Mouse (Mus musculus): ENCODE results near the gene Nos1. TPM values are rescaled to one million over a fixed set of nuclear protein-coding genes. Genes with fewer than 3 reads are reported as not detected.
A peak's percentile ranks its signal among the peaks of the same experiment; 100 is the strongest.

Gene Nos1
- polyA plus RNA-seq, 1 experiment from 2014 or later, result 0.89 TPM

- Histone ChIP-seq H3K9ac (ENCODE audit: low read depth, low read length) (peak within 1 kb of the TSS; percentile 92), H3K4me3 (ENCODE audit: low read length) (peak within 1 kb of the TSS; percentile 98), H3K9me3 (ENCODE audit: control insufficient read depth, low read length) (no peaks in the 10 kb centered on the region), H3K27me3 (replicated peaks; ENCODE audit: control insufficient read depth, insufficient read depth, low read length) (no peaks in the 10 kb centered on the region), H3K4me1 (ENCODE audit: control insufficient read depth, insufficient read depth, low read length) (peaks cover 28% of the 10 kb centered on the region), H3K27ac (ENCODE audit: low read length) (peak within 1 kb of the TSS; percentile 79), H3K36me3 (ENCODE audit: control insufficient read depth, insufficient read depth, low read length) (peaks cover 6% of the 10 kb centered on the region; the same call in 1 of the 2 replicates), H3K4me2 (ENCODE audit: low read depth, low read length) (peak within 1 kb of the TSS; percentile 84)
- ATAC-seq, result peak; percentile 91
- WGBS, result under 1% methylated on average over 85 of the region's 88 CpGs
Measured at GRCm38 (mm10) chr5:117976657-117977500, 196.0 kb downstream of the Nos1 start, which contains the start of gene Fbxo21. Fbxo21 (plus strand) TSS chr5:117976730.

GRCm38 (mm10) chr5:117977501-117978158 lies 196.8 kb downstream of the Nos1 start:
- no peak for ATAC-seq
- Histone ChIP-seq H3K36me3 (ENCODE audit: control insufficient read depth, insufficient read depth, low read length) (peaks cover 8% of the 10 kb centered on the region; the same call in 1 of the 2 replicates), H3K27me3 (replicated peaks; ENCODE audit: control insufficient read depth, insufficient read depth, low read length) (no peaks in the 10 kb centered on the region), H3K4me2 (ENCODE audit: low read depth, low read length) (peak overlapping the region; percentile 84), H3K27ac (ENCODE audit: low read length) (peak overlapping the region; percentile 79; the same call in 1 of the 2 replicates), H3K4me3 (ENCODE audit: low read length) (peak overlapping the region; percentile 98), H3K9me3 (ENCODE audit: control insufficient read depth, low read length) (no peaks in the 10 kb centered on the region), H3K9ac (ENCODE audit: low read depth, low read length) (peak overlapping the region; percentile 92), H3K4me1 (ENCODE audit: control insufficient read depth, insufficient read depth, low read length) (peaks cover 28% of the 10 kb centered on the region)
- 7% methylated on average over 30 of the region's 30 CpGs for WGBS

- no peak for ATAC-seq
- Histone ChIP-seq H3K27ac (ENCODE audit: low read length) (no peak overlapping the region), H3K4me1 (ENCODE audit: control insufficient read depth, insufficient read depth, low read length) (peaks cover 28% of the 10 kb centered on the region), H3K27me3 (replicated peaks; ENCODE audit: control insufficient read depth, insufficient read depth, low read length) (no peaks in the 10 kb centered on the region), H3K9me3 (ENCODE audit: control insufficient read depth, low read length) (no peaks in the 10 kb centered on the region), H3K4me3 (ENCODE audit: low read length) (peak overlapping the region; percentile 98), H3K4me2 (ENCODE audit: low read depth, low read length) (peak overlapping the region; percentile 84), H3K36me3 (ENCODE audit: control insufficient read depth, insufficient read depth, low read length) (peaks cover 12% of the 10 kb centered on the region; the same call in 1 of the 2 replicates), H3K9ac (ENCODE audit: low read depth, low read length) (peak overlapping the region; percentile 92)
- WGBS, result 52% methylated on average over 17 of the region's 17 CpGs
Measured at GRCm38 (mm10) chr5:117978159-117978697, 197.4 kb downstream of the Nos1 start.

GRCm38 (mm10) chr5:117979082-117979481 lies 198.2 kb downstream of the Nos1 start:
- Histone ChIP-seq H3K27ac (ENCODE audit: low read length) (no peak overlapping the region), H3K9ac (ENCODE audit: low read depth, low read length) (no peak overlapping the region; the same call in 1 of the 2 replicates), H3K36me3 (ENCODE audit: control insufficient read depth, insufficient read depth, low read length) (peaks cover 18% of the 10 kb centered on the region), H3K4me3 (ENCODE audit: low read length) (no peak overlapping the region), H3K27me3 (replicated peaks; ENCODE audit: control insufficient read depth, insufficient read depth, low read length) (no peaks in the 10 kb centered on the region), H3K4me2 (ENCODE audit: low read depth, low read length) (no peak overlapping the region), H3K4me1 (ENCODE audit: control insufficient read depth, insufficient read depth, low read length) (peaks cover 28% of the 10 kb centered on the region), H3K9me3 (ENCODE audit: control insufficient read depth, low read length) (no peaks in the 10 kb centered on the region)
- no peak for ATAC-seq
- 59% methylated on average over 5 of the region's 5 CpGs for WGBS

- Histone ChIP-seq H3K27me3 (replicated peaks; ENCODE audit: control insufficient read depth, insufficient read depth, low read length) (no peaks in the 10 kb centered on the region), H3K4me3 (ENCODE audit: low read length) (no peak overlapping the region), H3K9ac (ENCODE audit: low read depth, low read length) (no peak overlapping the region), H3K4me1 (ENCODE audit: control insufficient read depth, insufficient read depth, low read length) (peaks cover 28% of the 10 kb centered on the region), H3K27ac (ENCODE audit: low read length) (no peak overlapping the region), H3K9me3 (ENCODE audit: control insufficient read depth, low read length) (no peaks in the 10 kb centered on the region), H3K36me3 (ENCODE audit: control insufficient read depth, insufficient read depth, low read length) (peaks cover 18% of the 10 kb centered on the region), H3K4me2 (ENCODE audit: low read depth, low read length) (no peak overlapping the region)
- 78% methylated on average over 8 of the region's 8 CpGs for WGBS
- no peak for ATAC-seq
Measured at GRCm38 (mm10) chr5:117980921-117981320, 200.1 kb downstream of the Nos1 start.

- 79% methylated on average over 5 of the region's 5 CpGs for WGBS
- no peak for ATAC-seq
- no peak overlapping the region for H3K4me3 ChIP-seq (ENCODE audit: low read length)
- H3K9ac ChIP-seq (ENCODE audit: low read depth, low read length), result no peak overlapping the region
- peaks cover 18% of the 10 kb centered on the region for H3K36me3 ChIP-seq (ENCODE audit: control insufficient read depth, insufficient read depth, low read length)
- H3K27ac ChIP-seq (ENCODE audit: low read length), result no peak overlapping the region
- H3K4me1 ChIP-seq (ENCODE audit: control insufficient read depth, insufficient read depth, low read length), result peaks cover 25% of the 10 kb centered on the region
- H3K4me2 ChIP-seq (ENCODE audit: low read depth, low read length), result no peak overlapping the region
- H3K27me3 ChIP-seq (replicated peaks; ENCODE audit: control insufficient read depth, insufficient read depth, low read length), result no peaks in the 10 kb centered on the region
- H3K9me3 ChIP-seq (ENCODE audit: control insufficient read depth, low read length), result no peaks in the 10 kb centered on the region
Measured at GRCm38 (mm10) chr5:117981943-117982342, 201.1 kb downstream of the Nos1 start.

GRCm38 (mm10) chr5:117986327-117986726 lies 205.5 kb downstream of the Nos1 start:
- Histone ChIP-seq H3K9ac (ENCODE audit: low read depth, low read length) (no peak overlapping the region), H3K9me3 (ENCODE audit: control insufficient read depth, low read length) (no peaks in the 10 kb centered on the region), H3K27me3 (replicated peaks; ENCODE audit: control insufficient read depth, insufficient read depth, low read length) (no peaks in the 10 kb centered on the region), H3K4me2 (ENCODE audit: low read depth, low read length) (no peak overlapping the region), H3K27ac (ENCODE audit: low read length) (no peak overlapping the region), H3K4me3 (ENCODE audit: low read length) (no peak overlapping the region), H3K36me3 (ENCODE audit: control insufficient read depth, insufficient read depth, low read length) (peaks cover 22% of the 10 kb centered on the region), H3K4me1 (ENCODE audit: control insufficient read depth, insufficient read depth, low read length) (no peaks in the 10 kb centered on the region)
- 50% methylated on average over 4 of the region's 4 CpGs for WGBS
- no peak for ATAC-seq

- ATAC-seq, result no peak
Measured at GRCm38 (mm10) chr5:117987891-117988290, 207.1 kb downstream of the Nos1 start.

GRCm38 (mm10) chr5:117988367-117988766 lies 207.5 kb downstream of the Nos1 start:
- H3K4me1 ChIP-seq (ENCODE audit: control insufficient read depth, insufficient read depth, low read length), result no peaks in the 10 kb centered on the region
- no peak for ATAC-seq
- H3K4me2 ChIP-seq (ENCODE audit: low read depth, low read length), result no peak overlapping the region
- peaks cover 19% of the 10 kb centered on the region for H3K36me3 ChIP-seq (ENCODE audit: control insufficient read depth, insufficient read depth, low read length)
- no peak overlapping the region for H3K27ac ChIP-seq (ENCODE audit: low read length)
- no peaks in the 10 kb centered on the region for H3K9me3 ChIP-seq (ENCODE audit: control insufficient read depth, low read length)
- no peak overlapping the region for H3K9ac ChIP-seq (ENCODE audit: low read depth, low read length)
- H3K27me3 ChIP-seq (replicated peaks; ENCODE audit: control insufficient read depth, insufficient read depth, low read length), result no peaks in the 10 kb centered on the region
- no peak overlapping the region for H3K4me3 ChIP-seq (ENCODE audit: low read length)
- 80% methylated on average over 9 of the region's 9 CpGs for WGBS

More at GRCm38 (mm10) chr5:117987891-117988290, 207.1 kb downstream of the Nos1 start:
- no peak overlapping the region for H3K4me3 ChIP-seq (ENCODE audit: low read length)
- H3K27me3 ChIP-seq (replicated peaks; ENCODE audit: control insufficient read depth, insufficient read depth, low read length), result no peaks in the 10 kb centered on the region
- H3K36me3 ChIP-seq (ENCODE audit: control insufficient read depth, insufficient read depth, low read length), result peaks cover 22% of the 10 kb centered on the region
- no peaks in the 10 kb centered on the region for H3K9me3 ChIP-seq (ENCODE audit: control insufficient read depth, low read length)
- no peaks in the 10 kb centered on the region for H3K4me1 ChIP-seq (ENCODE audit: control insufficient read depth, insufficient read depth, low read length)
- H3K9ac ChIP-seq (ENCODE audit: low read depth, low read length), result no peak overlapping the region
- H3K4me2 ChIP-seq (ENCODE audit: low read depth, low read length), result no peak overlapping the region
- no peak overlapping the region for H3K27ac ChIP-seq (ENCODE audit: low read length)
- 92% methylated on average over 3 of the region's 3 CpGs for WGBS

Measured in intestine, embryonic 16.5 days (tissue).